Mouse (Mus musculus) cerebellum, adult 8-10 months (tissue): ENCODE measurements around the gene Yju2.
"Not testable (repeated sequence)": the region's sequence is repeated elsewhere in the genome, so short reads cannot be mapped to it uniquely, and the experiment has no call there.

Source experiments
- DNase-seq: peaks from one replicate; pipeline ENCODE4 v3.0.0; 2022

Yju2 gene

GRCm38 (mm10) chr17:55958918-55959728 lies at the start of gene Yju2:
Gene Yju2 (plus strand): TSS chr17:55959099.
- DNase-seq: peak; percentile 94

GRCm38 (mm10) chr17:55931553-55932502 lies 27.1 kb upstream of the Yju2 start:
- peak; percentile 64 for DNase-seq

GRCm38 (mm10) chr17:55932635-55933034 lies 26.3 kb upstream of the Yju2 start:
- DNase-seq: no peak

GRCm38 (mm10) chr17:55933191-55933590 lies 25.7 kb upstream of the Yju2 start:
- no peak for DNase-seq

- DNase-seq: not testable (repeated sequence)
Observed at GRCm38 (mm10) chr17:55944387-55944865, 14.5 kb upstream of the Yju2 start.

- peak; percentile 94 for DNase-seq
Observed at GRCm38 (mm10) chr17:55944866-55945682, 13.8 kb upstream of the Yju2 start.

- peak; percentile 36 for DNase-seq
Observed at GRCm38 (mm10) chr17:55945696-55946095, 13.2 kb upstream of the Yju2 start.

- DNase-seq: no peak
Observed at GRCm38 (mm10) chr17:55948647-55949046, 10.3 kb upstream of the Yju2 start.

GRCm38 (mm10) chr17:55949400-55949799 lies 9.5 kb upstream of the Yju2 start, which contains the start of gene Zfp119b:
Gene Zfp119b (minus strand): TSS chr17:55949500.
- DNase-seq: no peak

GRCm38 (mm10) chr17:55950601-55951000 lies 8.3 kb upstream of the Yju2 start:
- no peak for DNase-seq

- DNase-seq: no peak
Observed at GRCm38 (mm10) chr17:55952041-55952440, 6.9 kb upstream of the Yju2 start.

GRCm38 (mm10) chr17:55952447-55953027 lies 6.4 kb upstream of the Yju2 start, which contains the start of gene Ebi3:
Gene Ebi3 (plus strand): TSS chr17:55952640.
- DNase-seq: peak; percentile 9

- DNase-seq: peak; percentile 7
Observed at GRCm38 (mm10) chr17:55953751-55954150, 5.1 kb upstream of the Yju2 start.

GRCm38 (mm10) chr17:55954229-55954628 lies 4.7 kb upstream of the Yju2 start:
- DNase-seq: peak; percentile 16

GRCm38 (mm10) chr17:55956129-55956528 lies 2.8 kb upstream of the Yju2 start:
- peak; percentile 86 for DNase-seq

GRCm38 (mm10) chr17:55956591-55956990 lies 2.3 kb upstream of the Yju2 start:
- DNase-seq: no peak

GRCm38 (mm10) chr17:55957168-55957567 lies 1.7 kb upstream of the Yju2 start:
- peak; percentile 80 for DNase-seq

GRCm38 (mm10) chr17:55957726-55958583 lies 944 bp upstream of the Yju2 start:
- DNase-seq: peak; percentile 38

GRCm38 (mm10) chr17:55958584-55958886 lies 364 bp upstream of the Yju2 start:
- no peak for DNase-seq

- peak; percentile 39 for DNase-seq
Observed at GRCm38 (mm10) chr17:55959946-55960740, 1.2 kb downstream of the Yju2 start.
